Mouse (Mus musculus) limb, embryonic 12.5 days (tissue): ENCODE measurements around the gene Sv2c. TPM values are rescaled to one million over a fixed set of nuclear protein-coding genes. Genes with fewer than 3 reads are reported as not detected.

Source experiments
- ATAC-seq: fragments of 200-750 bp; cut with Nextera tagmentation; 2 replicates; pipeline ENCODE4 v1.8.0; 2017; ENCODE audit warnings: low read depth, moderate TSS enrichment; ENCODE audit not compliant: insufficient number of reproducible peaks, insufficient read depth, low FRiP score, low TSS enrichment
- H3K27ac ChIP-seq: fragments of 300-500 bp; sonication (generic); 2 replicates; pipeline ENCODE4 v1.5.1; 2016; ENCODE audit warnings: mild to moderate bottlenecking, moderate library complexity
- H3K27me3 ChIP-seq: fragments of 300-500 bp; sonication (generic); 2 replicates; pipeline ENCODE4 v1.6.1; 2016; ENCODE audit warnings: mild to moderate bottlenecking, moderate library complexity
- H3K36me3 ChIP-seq: fragments of 300-500 bp; sonication (generic); 2 replicates; pipeline ENCODE4 v1.6.1; 2016; ENCODE audit warnings: mild to moderate bottlenecking, moderate library complexity
- H3K4me1 ChIP-seq: fragments of 300-500 bp; sonication (generic); replicated peaks from 2 replicates; pipeline ENCODE4 v1.6.1; 2016
- H3K4me2 ChIP-seq: fragments of 300-500 bp; sonication (generic); 2 replicates; pipeline ENCODE4 v1.6.1; 2016; ENCODE audit warnings: mild to moderate bottlenecking, moderate library complexity
- H3K4me3 ChIP-seq: fragments of 300-500 bp; sonication (generic); replicated peaks from 2 replicates; pipeline ENCODE4 v1.5.1; 2016; ENCODE audit warnings: mild to moderate bottlenecking
- H3K9ac ChIP-seq: fragments of 300-500 bp; sonication (generic); replicated peaks from 2 replicates; pipeline ENCODE4 v1.6.1; 2016; ENCODE audit warnings: mild to moderate bottlenecking, moderate library complexity
- H3K9me3 ChIP-seq: fragments of 300-500 bp; sonication (generic); 2 replicates; pipeline ENCODE4 v1.6.1; 2016; ENCODE audit warnings: mild to moderate bottlenecking, moderate library complexity
- WGBS: fragments of 180-500 bp; shearing (Covaris S2); methylation state at CpG from one replicate; pipeline ENCODE4 v1.1.7; 2016; 5-methylcytosine and 5-hydroxymethylcytosine counted together
- polyA plus RNA-seq: library from polyadenylated mRNA; unstranded; fragments of >200 nt; fragmentation: Nextera tagmentation; extraction: Ambion mirVana; gene quantifications from 2 replicates; pipeline ENCODE4 v1.2.1, GENCODE M21; 2016

The Sv2c gene
- polyA plus RNA-seq: 1.5 and 1.7 TPM in 2 replicates

DNA sequence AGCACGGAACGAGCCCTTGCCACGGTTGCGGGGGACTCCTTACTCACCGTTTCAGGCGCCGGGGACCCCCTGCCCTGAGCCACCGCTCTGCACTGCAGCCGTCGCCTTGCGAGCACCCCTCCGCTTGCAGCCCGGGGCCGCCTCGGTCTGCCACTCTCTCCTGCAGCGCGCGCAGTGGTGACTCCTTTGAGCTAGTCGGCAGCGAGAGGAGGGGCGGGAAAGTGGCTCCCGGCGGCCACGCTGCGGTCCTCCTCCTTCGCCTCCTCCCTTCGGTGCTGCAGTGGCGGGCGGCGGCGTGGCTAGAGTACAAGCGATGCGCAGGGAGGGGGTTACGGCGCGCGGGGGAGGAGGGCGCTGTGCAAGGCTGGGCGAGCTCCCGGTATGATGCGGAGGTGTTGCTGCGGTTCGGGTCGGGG is at the start of gene Sv2c:
Sv2c (minus strand) TSS at position 177 of the 416 bp plus-strand sequence.
- H3K36me3 ChIP-seq: no peaks in the 10 kb centered on the region
- under 1% methylated on average over 41 of the region's 44 CpGs for WGBS
- peak; percentile 77 for ATAC-seq
- peak within 1 kb of the TSS; percentile 45 for H3K9ac ChIP-seq
- H3K4me2 ChIP-seq: peak within 1 kb of the TSS; percentile 95
- H3K4me1 ChIP-seq: peaks cover 25% of the 10 kb centered on the region
- no peak within 1 kb of the TSS for H3K27ac ChIP-seq
- peaks cover 71% of the 10 kb centered on the region for H3K27me3 ChIP-seq
- peak within 1 kb of the TSS; percentile 47 for H3K4me3 ChIP-seq
- H3K9me3 ChIP-seq: no peaks in the 10 kb centered on the region

DNA sequence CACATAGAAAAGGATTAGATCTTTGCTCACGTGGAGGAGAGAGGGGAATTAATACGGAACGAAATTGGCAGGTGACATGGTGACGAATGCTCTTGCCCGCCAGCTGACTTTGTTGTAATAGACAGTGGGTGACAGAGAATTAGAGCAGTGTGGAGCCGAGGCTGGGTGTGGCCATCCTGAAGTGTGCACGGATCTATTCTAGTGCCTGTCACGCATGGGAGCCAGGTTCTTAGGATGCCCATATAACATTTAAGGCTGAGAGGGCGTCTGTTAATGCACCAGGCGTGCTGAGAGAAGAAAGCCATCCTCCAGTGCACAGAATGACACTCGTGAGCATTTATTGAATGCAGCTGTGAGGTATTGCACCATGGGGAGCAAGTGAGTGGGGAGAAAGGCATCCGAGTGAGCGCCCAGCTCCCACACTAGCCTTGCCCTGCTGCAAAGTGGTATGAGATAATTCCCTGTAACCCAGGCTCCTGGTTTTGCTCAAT is 48.3 kb upstream of the Sv2c start:
- no peaks in the 10 kb centered on the region for H3K9me3 ChIP-seq
- no peaks in the 10 kb centered on the region for H3K36me3 ChIP-seq
- peaks cover 6% of the 10 kb centered on the region for H3K4me1 ChIP-seq
- no peak overlapping the region for H3K27ac ChIP-seq
- 62% methylated on average over 13 of the region's 13 CpGs for WGBS
- no peak overlapping the region for H3K4me3 ChIP-seq
- no peaks in the 10 kb centered on the region for H3K27me3 ChIP-seq
- H3K4me2 ChIP-seq: no peak overlapping the region
- ATAC-seq: no peak
- H3K9ac ChIP-seq: no peak overlapping the region

GRCm38 (mm10) chr13:96175591-96176212 is 43.3 kb upstream of the Sv2c start:
- no peak overlapping the region for H3K4me2 ChIP-seq
- WGBS: 54% methylated on average over 8 of the region's 8 CpGs

GRCm38 (mm10) chr13:96173686-96174085 is 41.3 kb upstream of the Sv2c start:
- 68% methylated on average over 3 of the region's 3 CpGs for WGBS
- Histone ChIP-seq H3K4me3 (no peak overlapping the region), H3K4me2 (no peak overlapping the region)

More at GRCm38 (mm10) chr13:96175591-96176212, 43.3 kb upstream of the Sv2c start:
- no peak overlapping the region for H3K9ac ChIP-seq
- 0 out of 2 replicates have a peak overlapping the region, but pooled peaks have one; percentile 45 for H3K27ac ChIP-seq
- peak; percentile 80; the same call in 1 of the 2 replicates for ATAC-seq
- peaks cover 15% of the 10 kb centered on the region for H3K4me1 ChIP-seq
- H3K4me3 ChIP-seq: no peak overlapping the region
- no peaks in the 10 kb centered on the region for H3K36me3 ChIP-seq
- H3K9me3 ChIP-seq: no peaks in the 10 kb centered on the region
- no peaks in the 10 kb centered on the region; the same call in 1 of the 2 replicates for H3K27me3 ChIP-seq

GRCm38 (mm10) chr13:96172290-96172689 is 39.9 kb upstream of the Sv2c start:
- 89% methylated on average over 3 of the region's 3 CpGs for WGBS
- ATAC-seq: no peak
- no peak overlapping the region for H3K4me3 ChIP-seq
- H3K27ac ChIP-seq: no peak overlapping the region
- no peak overlapping the region for H3K4me2 ChIP-seq
- H3K4me1 ChIP-seq: peaks cover 24% of the 10 kb centered on the region
- H3K9ac ChIP-seq: no peak overlapping the region
- no peaks in the 10 kb centered on the region; the same call in 1 of the 2 replicates for H3K27me3 ChIP-seq
- H3K36me3 ChIP-seq: no peaks in the 10 kb centered on the region
- H3K9me3 ChIP-seq: no peaks in the 10 kb centered on the region

More at GRCm38 (mm10) chr13:96173686-96174085, 41.3 kb upstream of the Sv2c start:
- Histone ChIP-seq H3K36me3 (no peaks in the 10 kb centered on the region), H3K4me1 (peaks cover 22% of the 10 kb centered on the region), H3K27me3 (no peaks in the 10 kb centered on the region; the same call in 1 of the 2 replicates), H3K27ac (no peak overlapping the region), H3K9me3 (no peaks in the 10 kb centered on the region), H3K9ac (no peak overlapping the region)
- no peak for ATAC-seq

- WGBS: 52% methylated on average over 11 of the region's 11 CpGs
- Histone ChIP-seq H3K4me2 (peak overlapping the region; percentile 19), H3K36me3 (no peaks in the 10 kb centered on the region), H3K27ac (peak overlapping the region; percentile 36), H3K27me3 (no peaks in the 10 kb centered on the region; the same call in 1 of the 2 replicates), H3K9ac (no peak overlapping the region), H3K4me3 (no peak overlapping the region), H3K9me3 (no peaks in the 10 kb centered on the region), H3K4me1 (peaks cover 19% of the 10 kb centered on the region)
- ATAC-seq: no peak
These were observed 36.8 kb upstream of the Sv2c start for GRCm38 (mm10) chr13:96168991-96169665.

DNA sequence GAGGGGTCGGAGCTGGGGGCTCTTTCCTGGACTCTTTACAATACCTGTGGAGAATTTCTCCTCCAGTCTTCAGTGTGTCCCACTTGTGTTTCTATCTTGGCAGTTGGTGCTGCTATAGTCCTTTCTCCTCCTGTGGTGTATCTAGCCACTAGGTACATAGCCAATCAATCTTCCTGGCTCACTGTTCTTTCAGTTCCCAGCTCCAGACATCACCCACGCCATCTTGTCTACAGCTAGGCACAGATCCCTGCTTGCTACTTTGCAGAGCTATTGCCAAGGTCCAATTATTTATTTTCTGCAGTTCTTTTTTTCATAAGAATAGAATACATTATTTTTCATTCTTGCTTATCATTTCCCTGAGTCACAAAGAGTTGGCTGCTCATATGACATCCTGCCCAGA is 34.2 kb upstream of the Sv2c start:
- no peak for ATAC-seq
- no peaks in the 10 kb centered on the region for H3K9me3 ChIP-seq
- H3K9ac ChIP-seq: no peak overlapping the region
- no peak overlapping the region for H3K4me2 ChIP-seq
- no peak overlapping the region for H3K4me3 ChIP-seq
- H3K27me3 ChIP-seq: no peaks in the 10 kb centered on the region; the same call in 1 of the 2 replicates
- peaks cover 10% of the 10 kb centered on the region for H3K4me1 ChIP-seq
- no peaks in the 10 kb centered on the region for H3K36me3 ChIP-seq
- no peak overlapping the region for H3K27ac ChIP-seq
- 71% methylated on average over 2 of the region's 2 CpGs for WGBS

GRCm38 (mm10) chr13:96133363-96134100 is 1.2 kb upstream of the Sv2c start:
- Histone ChIP-seq H3K9ac (no peak overlapping the region), H3K36me3 (no peaks in the 10 kb centered on the region), H3K4me2 (peak overlapping the region; percentile 95), H3K4me3 (peak overlapping the region; percentile 47), H3K4me1 (peaks cover 25% of the 10 kb centered on the region), H3K9me3 (no peaks in the 10 kb centered on the region), H3K27me3 (peaks cover 66% of the 10 kb centered on the region), H3K27ac (no peak overlapping the region)
- ATAC-seq: no peak
- 5% methylated on average over 28 of the region's 28 CpGs for WGBS

GRCm38 (mm10) chr13:96132833-96133232 is 456 bp upstream of the Sv2c start:
- peak overlapping the region; percentile 45 for H3K9ac ChIP-seq
- H3K27me3 ChIP-seq: peaks cover 67% of the 10 kb centered on the region
- H3K4me3 ChIP-seq: peak overlapping the region; percentile 47
- no peaks in the 10 kb centered on the region for H3K36me3 ChIP-seq
- H3K9me3 ChIP-seq: no peaks in the 10 kb centered on the region
- H3K4me2 ChIP-seq: peak overlapping the region; percentile 95
- H3K27ac ChIP-seq: no peak overlapping the region
- ATAC-seq: peak; percentile 17
- peaks cover 25% of the 10 kb centered on the region for H3K4me1 ChIP-seq
- WGBS: under 1% methylated on average over 14 of the region's 15 CpGs

DNA sequence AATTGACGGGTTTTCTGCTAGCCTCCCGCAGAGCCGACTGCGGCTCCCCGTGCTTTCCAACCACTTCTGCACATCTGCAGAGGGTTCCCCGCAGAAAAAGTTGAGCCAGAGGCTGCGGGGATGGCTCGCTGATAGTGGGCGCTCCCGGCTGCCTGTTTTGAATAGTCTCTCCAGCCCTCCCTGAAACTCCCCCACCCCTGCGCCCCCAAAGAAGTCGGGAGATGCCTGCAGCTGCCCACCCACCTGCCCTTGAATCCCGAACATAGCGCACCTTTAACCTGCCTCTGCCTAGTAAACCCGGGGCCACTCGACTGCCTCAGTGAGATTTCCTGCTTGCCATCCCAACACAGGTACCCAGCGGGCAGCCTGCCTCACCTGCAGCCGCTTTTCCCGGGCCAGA is 466 bp downstream of the Sv2c start:
- H3K4me2 ChIP-seq: peak overlapping the region; percentile 95
- ATAC-seq: no peak
- H3K36me3 ChIP-seq: no peaks in the 10 kb centered on the region
- peak overlapping the region; percentile 47 for H3K4me3 ChIP-seq
- H3K9ac ChIP-seq: peak overlapping the region; percentile 45
- H3K27me3 ChIP-seq: peaks cover 76% of the 10 kb centered on the region
- H3K27ac ChIP-seq: no peak overlapping the region
- H3K4me1 ChIP-seq: peaks cover 25% of the 10 kb centered on the region
- H3K9me3 ChIP-seq: no peaks in the 10 kb centered on the region
- WGBS: 0% methylated on average over 16 of the region's 19 CpGs

- under 1% methylated on average over 29 of the region's 30 CpGs for WGBS
- peak; percentile 49; the same call in 1 of the 2 replicates for ATAC-seq
- H3K36me3 ChIP-seq: no peaks in the 10 kb centered on the region
- peaks cover 81% of the 10 kb centered on the region for H3K27me3 ChIP-seq
- peak overlapping the region; percentile 95 for H3K4me2 ChIP-seq
- no peak overlapping the region for H3K27ac ChIP-seq
- H3K4me3 ChIP-seq: peak overlapping the region; percentile 47
- H3K9me3 ChIP-seq: no peaks in the 10 kb centered on the region
- H3K9ac ChIP-seq: peak overlapping the region; percentile 47
- H3K4me1 ChIP-seq: peaks cover 25% of the 10 kb centered on the region
These were observed 1.3 kb downstream of the Sv2c start for GRCm38 (mm10) chr13:96131050-96131449.
